Mouse (Mus musculus) intestine, embryonic 15.5 days (tissue): ENCODE measurements around the gene Sec22b. TPM values are rescaled to one million over a fixed set of nuclear protein-coding genes. Genes with fewer than 3 reads are reported as not detected.

Experiments used
- ATAC-seq: fragments of 200-750 bp; cut with Nextera tagmentation; 2 replicates; pipeline ENCODE4 v1.8.0; 2017; ENCODE audit warnings: moderate TSS enrichment, moderate library complexity
- H3K27ac ChIP-seq: fragments of 300-500 bp; sonication (generic); 2 replicates; pipeline ENCODE4 v1.5.1; 2015; ENCODE audit warnings: mild to moderate bottlenecking, inconsistent platforms
- H3K27me3 ChIP-seq: fragments of 300-500 bp; sonication (generic); replicated peaks from 2 replicates; pipeline ENCODE4 v1.6.1; 2015; ENCODE audit warnings: inconsistent platforms
- H3K36me3 ChIP-seq: fragments of 300-500 bp; sonication (generic); 2 replicates; pipeline ENCODE4 v1.6.1; 2015; ENCODE audit warnings: inconsistent platforms
- H3K4me1 ChIP-seq: fragments of 300-500 bp; sonication (generic); replicated peaks from 2 replicates; pipeline ENCODE4 v1.6.1; 2015; ENCODE audit warnings: inconsistent platforms
- H3K4me2 ChIP-seq: fragments of 300-500 bp; sonication (generic); replicated peaks from 2 replicates; pipeline ENCODE4 v1.6.1; 2015; ENCODE audit warnings: mild to moderate bottlenecking, inconsistent platforms
- H3K4me3 ChIP-seq: fragments of 300-500 bp; sonication (generic); replicated peaks from 2 replicates; pipeline ENCODE4 v1.5.1; 2015; ENCODE audit warnings: inconsistent platforms
- H3K9ac ChIP-seq: fragments of 300-500 bp; sonication (generic); 2 replicates; pipeline ENCODE4 v1.6.1; 2015; ENCODE audit warnings: inconsistent platforms
- H3K9me3 ChIP-seq: fragments of 300-500 bp; sonication (generic); 2 replicates; pipeline ENCODE4 v1.6.1; 2016; ENCODE audit warnings: inconsistent platforms
- WGBS: fragments of 180-500 bp; shearing (Covaris S2); methylation state at CpG from one replicate; pipeline ENCODE4 v1.1.7; 2015; 5-methylcytosine and 5-hydroxymethylcytosine counted together
- polyA plus RNA-seq: library from polyadenylated mRNA; unstranded; fragments of >200 nt; fragmentation: Nextera tagmentation; extraction: Ambion mirVana; gene quantifications from 2 replicates; pipeline ENCODE4 v1.2.1, GENCODE M21; 2015

Sec22b gene
- polyA plus RNA-seq, 1 experiment from 2014 or later = 132 TPM

DNA sequence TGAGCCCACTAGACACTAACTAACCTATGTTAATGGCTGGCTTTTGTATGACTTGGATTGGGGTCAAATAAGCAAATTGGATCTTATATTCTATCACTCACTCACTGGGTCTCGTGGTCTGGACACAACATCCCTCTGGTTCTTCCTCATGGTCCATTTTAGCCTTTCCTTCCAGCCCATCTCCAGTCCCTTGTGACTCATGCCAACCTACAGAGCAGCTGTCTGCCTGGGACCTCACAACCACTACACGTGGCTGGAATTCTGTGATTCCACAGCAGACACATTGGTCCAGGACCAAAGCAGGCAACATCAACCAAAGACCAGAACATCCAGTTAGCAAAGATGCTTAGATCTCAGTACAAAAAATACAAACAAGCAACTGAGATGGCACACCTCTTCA lies 24.3 kb downstream of the Sec22b start:
- Histone ChIP-seq H3K4me3 (no peak overlapping the region), H3K9ac (no peak overlapping the region), H3K4me2 (no peak overlapping the region), H3K4me1 (no peaks in the 10 kb centered on the region), H3K9me3 (no peaks in the 10 kb centered on the region), H3K36me3 (peaks cover 3% of the 10 kb centered on the region; the same call in 1 of the 2 replicates), H3K27me3 (no peaks in the 10 kb centered on the region), H3K27ac (no peak overlapping the region)
- no peak for ATAC-seq
- 90% methylated on average over 2 of the region's 2 CpGs for WGBS

DNA sequence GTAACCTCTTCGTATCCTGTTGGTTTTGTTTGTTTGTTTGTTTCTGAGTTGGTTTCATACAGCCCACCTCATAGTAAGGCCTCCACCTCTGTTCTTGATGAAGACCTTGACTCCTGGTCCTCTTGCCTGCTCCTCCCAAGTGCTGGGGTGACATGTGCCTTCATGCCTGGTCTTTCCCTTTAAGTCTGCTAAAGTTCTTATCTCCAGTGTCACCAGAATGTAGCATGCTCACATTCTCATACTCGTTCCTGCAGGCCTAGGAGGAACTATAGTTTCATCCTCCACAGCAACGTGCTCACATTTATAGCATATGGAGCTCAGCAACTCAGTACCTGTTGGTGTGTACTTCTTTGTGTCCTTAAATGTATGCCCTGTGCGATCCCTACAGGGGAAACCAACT lies 26.3 kb downstream of the Sec22b start:
- H3K27ac ChIP-seq = no peak overlapping the region
- H3K27me3 ChIP-seq = no peaks in the 10 kb centered on the region
- H3K9ac ChIP-seq = no peak overlapping the region
- peaks cover 6% of the 10 kb centered on the region; the same call in 1 of the 2 replicates for H3K4me1 ChIP-seq
- no peak overlapping the region for H3K4me2 ChIP-seq
- no peaks in the 10 kb centered on the region for H3K9me3 ChIP-seq
- 61% methylated on average over 4 of the region's 4 CpGs for WGBS
- no peaks in the 10 kb centered on the region for H3K36me3 ChIP-seq
- H3K4me3 ChIP-seq = no peak overlapping the region
- no peak for ATAC-seq

GRCm38 (mm10) chr3:97928968-97929858 lies 28.2 kb downstream of the Sec22b start:
- peaks cover 17% of the 10 kb centered on the region for H3K4me1 ChIP-seq
- no peak overlapping the region for H3K9ac ChIP-seq
- H3K4me3 ChIP-seq = no peak overlapping the region
- WGBS = 54% methylated on average over 9 of the region's 9 CpGs
- peak; percentile 78 for ATAC-seq
- H3K36me3 ChIP-seq = no peaks in the 10 kb centered on the region
- H3K27ac ChIP-seq = no peak overlapping the region
- H3K27me3 ChIP-seq = no peaks in the 10 kb centered on the region
- no peaks in the 10 kb centered on the region for H3K9me3 ChIP-seq
- no peak overlapping the region for H3K4me2 ChIP-seq

DNA sequence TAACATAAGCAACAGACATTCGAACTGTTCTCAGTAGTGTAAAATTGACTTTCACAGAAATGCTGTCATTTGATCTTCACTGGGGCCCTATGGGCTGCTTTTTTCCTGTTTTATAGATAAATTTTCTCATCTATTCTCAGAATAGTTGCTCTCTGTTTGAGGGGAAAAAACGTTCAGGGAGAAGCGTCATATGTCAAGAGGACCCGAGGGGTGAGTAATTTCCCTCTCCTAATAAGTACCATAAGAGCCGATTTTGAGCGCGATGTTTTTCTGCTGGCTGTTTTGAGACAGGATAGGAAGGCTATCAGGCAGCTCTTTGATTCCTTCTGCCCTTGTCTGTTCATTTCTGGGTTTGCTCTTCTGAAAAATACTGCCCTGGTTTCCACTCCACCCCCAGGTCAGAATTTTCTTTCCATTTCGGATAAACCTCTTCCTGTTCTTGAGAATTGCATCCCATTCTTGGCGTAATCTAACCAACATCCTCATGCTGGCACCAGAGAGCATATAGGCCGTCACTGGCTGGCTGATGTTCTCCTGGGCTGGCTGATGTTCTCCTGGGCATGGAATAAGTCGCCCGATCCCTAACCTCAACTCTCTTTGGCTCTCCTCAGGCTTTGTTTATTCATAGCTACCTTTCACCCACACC lies 29.3 kb downstream of the Sec22b start:
- H3K4me2 ChIP-seq = no peak overlapping the region
- H3K27me3 ChIP-seq = no peaks in the 10 kb centered on the region
- H3K4me1 ChIP-seq = peaks cover 17% of the 10 kb centered on the region
- no peak overlapping the region for H3K4me3 ChIP-seq
- no peak overlapping the region for H3K27ac ChIP-seq
- ATAC-seq = no peak
- 54% methylated on average over 12 of the region's 12 CpGs for WGBS
- H3K9ac ChIP-seq = no peak overlapping the region
- no peaks in the 10 kb centered on the region for H3K9me3 ChIP-seq
- no peaks in the 10 kb centered on the region for H3K36me3 ChIP-seq

- H3K4me2 ChIP-seq = no peak overlapping the region
- 88% methylated on average over 8 of the region's 8 CpGs for WGBS
- no peak overlapping the region for H3K4me3 ChIP-seq
- H3K4me1 ChIP-seq = peaks cover 17% of the 10 kb centered on the region
- H3K9me3 ChIP-seq = no peaks in the 10 kb centered on the region
- no peak for ATAC-seq
- H3K27me3 ChIP-seq = no peaks in the 10 kb centered on the region
- H3K36me3 ChIP-seq = no peaks in the 10 kb centered on the region
- H3K27ac ChIP-seq = no peak overlapping the region
- H3K9ac ChIP-seq = no peak overlapping the region
Measured at GRCm38 (mm10) chr3:97930787-97931158, 29.8 kb downstream of the Sec22b start.

GRCm38 (mm10) chr3:97931310-97931885 lies 30.4 kb downstream of the Sec22b start:
- peaks cover 17% of the 10 kb centered on the region for H3K4me1 ChIP-seq
- H3K9ac ChIP-seq = no peak overlapping the region
- H3K36me3 ChIP-seq = no peaks in the 10 kb centered on the region
- H3K4me3 ChIP-seq = no peak overlapping the region
- no peaks in the 10 kb centered on the region for H3K27me3 ChIP-seq
- H3K4me2 ChIP-seq = no peak overlapping the region
- H3K27ac ChIP-seq = no peak overlapping the region
- ATAC-seq = no peak
- H3K9me3 ChIP-seq = no peaks in the 10 kb centered on the region
- WGBS = 55% methylated on average over 7 of the region's 7 CpGs

DNA sequence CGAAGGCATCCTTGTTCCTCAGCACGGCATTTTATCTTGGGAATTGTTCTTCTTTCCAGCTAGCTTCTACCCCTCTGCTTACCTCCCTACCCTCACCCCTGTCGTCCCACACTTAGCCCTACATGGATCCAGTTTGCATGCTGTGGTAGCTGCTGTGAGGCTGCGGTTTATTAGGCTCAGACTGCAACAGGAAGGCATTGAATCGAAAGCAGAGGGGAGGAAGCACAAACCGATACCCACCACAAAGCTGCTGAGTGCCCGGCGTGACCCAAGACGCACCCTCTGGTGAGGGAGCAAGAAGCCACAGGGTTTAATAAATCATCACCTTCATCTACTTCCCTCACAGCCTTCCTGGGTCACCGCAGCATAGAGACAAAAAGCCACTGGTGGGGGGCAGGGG lies 31.1 kb downstream of the Sec22b start:
- WGBS = 28% methylated on average over 10 of the region's 10 CpGs
- Histone ChIP-seq H3K36me3 (no peaks in the 10 kb centered on the region), H3K27ac (no peak overlapping the region), H3K4me2 (peak overlapping the region; percentile 40), H3K9ac (no peak overlapping the region), H3K9me3 (no peaks in the 10 kb centered on the region), H3K4me3 (no peak overlapping the region), H3K4me1 (peaks cover 17% of the 10 kb centered on the region), H3K27me3 (no peaks in the 10 kb centered on the region)
- no peak for ATAC-seq

DNA sequence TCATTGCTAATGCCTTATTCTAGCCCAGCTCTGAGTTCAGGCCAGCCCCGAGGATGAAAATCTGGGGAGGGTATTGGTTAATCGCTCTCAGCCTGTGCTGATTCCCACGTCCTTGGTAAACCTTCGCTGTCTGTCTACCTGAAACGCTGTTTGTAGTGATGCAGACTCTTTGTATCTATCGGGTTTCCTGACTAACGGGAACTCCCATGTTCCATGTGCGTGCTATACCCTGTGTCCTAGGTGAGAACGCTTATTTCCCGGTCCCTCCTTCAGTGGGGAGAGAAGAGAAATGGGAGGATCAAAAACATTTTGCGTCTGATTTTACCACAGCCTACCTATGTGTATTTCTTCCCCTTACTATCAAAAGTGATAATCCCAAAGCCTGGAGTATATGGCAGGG lies 31.8 kb downstream of the Sec22b start:
- Histone ChIP-seq H3K9ac (no peak overlapping the region), H3K27ac (no peak overlapping the region), H3K4me2 (0 out of 2 replicates have a peak overlapping the region, but pooled peaks have one; percentile 17), H3K36me3 (no peaks in the 10 kb centered on the region), H3K4me3 (no peak overlapping the region), H3K4me1 (peaks cover 20% of the 10 kb centered on the region), H3K9me3 (no peaks in the 10 kb centered on the region), H3K27me3 (no peaks in the 10 kb centered on the region)
- 47% methylated on average over 11 of the region's 11 CpGs for WGBS
- no peak for ATAC-seq

DNA sequence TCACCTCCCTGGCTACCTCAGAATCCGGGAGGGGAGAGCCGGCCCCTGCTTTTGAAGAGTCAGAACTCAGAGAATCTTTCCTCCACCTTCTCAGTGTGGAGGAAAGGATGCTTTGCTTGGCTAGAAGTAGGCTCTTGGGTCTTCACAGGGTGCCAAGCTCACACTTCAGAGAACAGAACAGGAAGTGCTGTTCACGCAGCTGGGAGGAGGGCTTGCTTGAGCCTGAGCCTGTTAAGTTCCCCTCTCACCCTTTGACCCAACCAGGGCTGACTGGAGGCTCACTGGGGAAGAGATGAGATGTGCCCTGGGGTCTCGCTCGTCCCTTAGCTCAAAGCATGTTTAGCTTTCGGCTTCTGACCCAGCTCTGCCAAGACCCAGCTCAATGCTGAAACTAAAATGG lies 32.3 kb downstream of the Sec22b start:
- no peaks in the 10 kb centered on the region for H3K36me3 ChIP-seq
- no peaks in the 10 kb centered on the region for H3K9me3 ChIP-seq
- ATAC-seq = no peak
- H3K27me3 ChIP-seq = no peaks in the 10 kb centered on the region
- no peak overlapping the region for H3K27ac ChIP-seq
- 42% methylated on average over 6 of the region's 6 CpGs for WGBS
- no peak overlapping the region for H3K4me3 ChIP-seq
- no peak overlapping the region for H3K9ac ChIP-seq
- peaks cover 20% of the 10 kb centered on the region for H3K4me1 ChIP-seq
- peak overlapping the region; percentile 17; the same call in 1 of the 2 replicates for H3K4me2 ChIP-seq

- Histone ChIP-seq H3K4me2 (no peak overlapping the region), H3K9me3 (no peaks in the 10 kb centered on the region), H3K36me3 (no peaks in the 10 kb centered on the region), H3K4me3 (no peak overlapping the region), H3K27me3 (no peaks in the 10 kb centered on the region), H3K27ac (no peak overlapping the region), H3K4me1 (peaks cover 20% of the 10 kb centered on the region), H3K9ac (no peak overlapping the region)
- WGBS = 85% methylated on average over 5 of the region's 5 CpGs
- ATAC-seq = no peak
Measured at GRCm38 (mm10) chr3:97933811-97934210, 32.8 kb downstream of the Sec22b start.

DNA sequence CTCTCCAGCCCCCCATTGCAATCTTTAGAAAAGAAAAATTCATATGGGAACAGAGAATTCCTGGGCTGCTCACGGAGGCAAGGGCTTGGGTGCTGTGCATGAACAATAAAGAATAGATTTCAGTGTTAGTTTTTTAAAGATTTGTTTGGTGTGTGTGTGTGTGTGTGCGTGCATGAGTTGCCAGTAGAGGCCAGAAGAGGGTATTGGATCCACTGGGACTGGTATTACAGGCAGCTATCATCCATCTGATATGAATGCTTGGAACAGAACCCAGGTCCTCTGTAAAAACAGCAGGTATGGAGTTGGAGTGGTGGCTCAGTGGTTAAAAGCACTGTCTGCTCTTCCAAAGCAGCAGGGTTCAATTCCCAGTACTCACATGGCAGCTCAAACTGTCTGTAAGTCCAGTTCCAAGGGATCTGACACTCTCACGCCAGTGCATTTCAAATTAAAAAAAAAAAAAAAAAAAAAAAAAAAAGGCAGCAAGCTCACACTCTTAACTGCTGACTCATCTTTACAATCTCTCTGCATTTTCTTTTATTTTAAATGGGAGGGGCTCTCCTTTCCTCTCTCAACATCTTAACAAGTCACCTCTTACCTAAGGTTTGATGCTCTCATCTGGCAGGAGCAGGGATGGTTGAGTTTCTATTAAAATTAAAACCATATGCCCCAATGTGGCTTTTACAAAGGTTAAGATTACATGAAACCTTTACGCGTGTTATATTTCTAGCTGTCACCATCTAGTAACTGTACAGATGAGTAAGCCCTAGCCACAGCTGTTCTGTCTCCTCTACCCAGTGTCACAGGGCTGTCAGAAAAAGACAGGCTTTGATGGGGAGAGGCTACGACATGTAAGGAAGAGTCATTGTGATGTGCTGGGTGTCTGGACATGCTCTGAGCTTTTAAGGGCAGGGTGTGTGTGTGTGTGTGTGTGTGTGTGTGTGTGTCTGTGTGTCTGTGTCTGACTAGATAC lies 33.6 kb downstream of the Sec22b start:
- Histone ChIP-seq H3K9ac (no peak overlapping the region), H3K27me3 (no peaks in the 10 kb centered on the region), H3K36me3 (no peaks in the 10 kb centered on the region), H3K4me1 (peaks cover 26% of the 10 kb centered on the region), H3K4me2 (no peak overlapping the region), H3K27ac (no peak overlapping the region), H3K9me3 (no peaks in the 10 kb centered on the region), H3K4me3 (no peak overlapping the region)
- ATAC-seq = no peak
- whole genome bisulfite sequencing = 85% methylated on average over 6 of the region's 6 CpGs
